Mouse (Mus musculus): Measurements from ENCODE around the gene Gm3952.

Gene Gm3952

GRCm38 (mm10) chr8:128798594-128798993 lies at the start of gene Gm3952:
Gene Gm3952, minus strand, starts transcription at chr8:128798694.
- no peak for DNase-seq

- DNase-seq = no peak
Observed at GRCm38 (mm10) chr8:128843749-128844148, 45.3 kb upstream of the Gm3952 start.

DNA sequence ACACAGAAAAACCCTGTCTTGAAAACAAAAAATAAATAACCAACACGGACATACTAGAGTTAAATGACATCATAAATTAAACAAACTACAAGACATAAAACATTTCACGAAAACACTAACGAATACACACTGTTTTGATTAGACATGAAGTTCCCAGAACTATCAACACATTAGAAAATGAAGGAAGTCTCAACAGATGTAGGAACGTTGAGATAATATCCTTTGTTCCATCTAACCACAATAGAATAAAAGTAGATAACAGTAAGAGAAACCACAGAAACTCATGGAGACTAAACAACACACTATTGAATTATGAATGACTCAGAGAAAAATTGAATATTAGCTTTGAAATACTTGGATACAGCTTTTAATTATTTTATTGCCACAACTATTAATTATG lies 14.0 kb upstream of the Gm3952 start:
- DNase-seq = no peak

- no peak for DNase-seq
Observed at GRCm38 (mm10) chr8:128735692-128736091, 62.8 kb downstream of the Gm3952 start.

DNA sequence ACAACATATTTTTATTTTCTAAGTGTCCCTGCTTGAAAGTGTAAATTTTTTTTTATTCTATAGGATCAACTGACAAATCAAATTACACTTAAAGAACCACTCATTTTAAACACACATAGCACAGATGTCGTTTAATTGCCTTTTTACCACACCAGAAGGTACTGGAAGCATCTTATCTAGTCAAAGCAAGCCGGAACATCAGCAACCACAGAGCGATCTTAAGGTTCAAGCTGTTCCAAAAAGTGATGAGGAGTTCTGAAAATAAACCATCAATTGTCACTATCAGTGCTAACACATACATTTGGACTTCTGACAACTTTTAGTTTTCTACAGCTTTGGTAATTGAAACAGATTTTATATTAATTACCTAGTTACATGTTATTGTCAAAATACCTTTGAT lies 64.4 kb downstream of the Gm3952 start:
- DNase-seq = no peak

- no peak for DNase-seq
Observed at GRCm38 (mm10) chr8:128732254-128732653, 66.2 kb downstream of the Gm3952 start.

GRCm38 (mm10) chr8:128727213-128727612 lies 71.3 kb downstream of the Gm3952 start:
- no peak for DNase-seq

DNA sequence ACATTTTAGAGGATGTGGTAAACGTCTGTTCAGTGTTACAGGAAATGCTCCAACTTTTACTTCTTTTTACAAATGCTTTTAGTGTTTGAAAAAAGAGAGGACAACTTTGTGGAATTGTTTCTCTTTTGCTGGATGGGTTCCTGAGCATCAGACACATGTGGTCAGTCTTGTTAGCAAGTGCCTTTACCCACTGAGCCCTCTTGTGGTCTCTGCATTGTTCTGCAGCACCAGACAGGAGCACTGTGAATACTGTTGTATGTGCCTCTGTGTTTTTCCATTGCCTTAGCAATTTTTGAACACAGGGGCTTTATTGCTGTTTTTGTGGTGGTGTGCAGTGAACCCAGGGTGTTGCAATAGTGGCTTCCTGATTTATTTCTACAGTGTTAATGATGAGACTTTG lies 73.7 kb downstream of the Gm3952 start:
- no peak for DNase-seq

- DNase-seq = no peak
Observed at GRCm38 (mm10) chr8:128716184-128716583, 82.3 kb downstream of the Gm3952 start.

DNA sequence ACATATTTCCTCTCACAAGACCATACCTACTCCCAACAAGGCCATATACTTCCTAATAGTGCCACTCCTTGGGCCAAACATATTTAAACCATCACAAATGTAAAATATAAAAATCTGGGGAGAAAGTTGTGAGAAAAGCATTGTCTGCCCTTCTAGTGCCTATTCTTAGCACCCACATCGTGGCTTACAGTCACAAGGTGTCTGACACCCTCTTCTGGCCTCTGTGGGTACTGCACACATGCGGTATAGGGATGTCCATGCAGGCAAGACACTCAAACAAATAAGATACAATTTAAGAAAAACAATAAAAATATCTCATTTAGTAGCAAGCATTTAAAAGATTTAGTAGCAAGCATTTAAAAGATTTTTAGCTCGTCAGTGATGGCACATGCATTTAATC lies 89.2 kb downstream of the Gm3952 start:
- peak; percentile 88 for DNase-seq

DNA sequence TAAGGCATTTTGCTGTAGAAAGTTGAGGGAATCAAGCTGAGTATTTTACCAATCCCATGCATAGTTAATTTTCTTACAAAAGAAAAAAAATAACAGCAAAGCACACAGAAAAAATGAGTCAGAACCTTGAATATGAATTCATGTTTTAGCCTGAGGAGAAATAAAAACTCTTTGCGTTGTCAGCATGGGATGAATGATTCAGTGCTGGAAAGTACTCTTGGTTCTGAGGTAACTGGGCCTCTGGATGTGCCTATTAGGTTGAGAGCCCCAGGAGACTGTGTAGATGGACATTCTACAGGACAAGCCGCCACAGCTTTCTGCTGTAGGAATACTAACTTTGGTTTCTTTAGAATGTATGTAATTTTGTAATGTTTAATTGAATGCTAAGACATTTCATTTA lies 93.7 kb downstream of the Gm3952 start:
- no peak for DNase-seq

DNA sequence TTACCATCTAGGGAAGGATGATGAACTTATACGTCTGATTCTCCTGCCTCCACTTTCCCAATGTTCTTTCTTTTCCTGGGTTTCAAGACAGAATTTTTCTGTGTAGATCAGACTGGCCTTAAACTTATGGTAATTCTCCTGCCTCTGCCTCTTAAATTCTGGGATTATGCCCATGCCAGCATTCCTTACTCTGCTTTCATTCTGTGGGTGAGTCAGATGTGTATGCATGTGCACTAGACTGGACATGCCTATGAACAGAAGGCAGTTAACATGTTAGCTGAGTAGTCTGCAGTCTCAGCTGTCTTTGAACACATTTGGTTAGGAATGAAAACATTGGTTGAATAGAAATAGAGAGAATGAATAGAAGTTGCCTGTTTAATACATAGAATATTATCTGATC lies 94.1 kb downstream of the Gm3952 start:
- no peak for DNase-seq

GRCm38 (mm10) chr8:128697945-128698344 lies 100.5 kb downstream of the Gm3952 start:
- DNase-seq = no peak

DNA sequence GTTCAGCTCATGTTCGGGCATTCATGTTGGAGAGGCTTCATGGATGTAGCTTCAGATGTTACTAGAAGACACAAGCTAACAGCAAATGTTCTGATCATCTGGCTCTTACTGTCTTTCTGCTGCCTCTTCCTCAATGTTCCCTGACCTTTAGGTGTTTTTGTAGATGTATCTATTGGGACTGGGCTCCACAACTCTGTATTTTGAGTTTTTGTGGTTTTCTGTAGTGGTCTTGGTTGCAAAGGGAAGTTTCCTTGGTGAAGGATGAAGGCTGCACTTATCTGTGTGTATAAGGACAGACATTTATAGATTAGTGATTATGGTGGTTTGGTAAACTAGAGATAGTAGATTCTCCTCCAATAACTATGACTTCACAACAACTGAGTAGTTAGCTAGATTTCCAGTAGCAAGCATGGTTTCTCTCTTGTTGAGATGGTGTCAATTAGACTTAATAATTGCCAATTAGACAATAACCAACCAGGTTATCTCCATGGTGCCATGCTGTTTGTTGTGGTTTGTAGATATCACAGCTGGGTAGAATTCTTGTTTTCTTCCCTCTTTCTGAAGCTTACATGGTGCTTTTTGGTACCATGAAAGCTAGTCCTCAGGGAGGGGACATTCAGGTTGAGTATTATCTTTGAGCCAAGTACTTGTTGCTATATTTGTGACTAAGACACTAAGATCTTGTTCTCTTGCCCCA lies 101.6 kb downstream of the Gm3952 start:
- no peak for DNase-seq

Measured in kidney, adult 18-20 months (tissue).